Mouse (Mus musculus) embryonic fibroblast, embryonic 13.5 days (primary cell): ENCODE measurements around the gene Map4k4.

Experiments used
- CTCF ChIP-seq: IDR thresholded peaks from 2 replicates; pipeline ENCODE4 v1.5.1; 2011; ENCODE audit warnings: mild to moderate bottlenecking, control low read depth, low read length, moderate library complexity, borderline replicate concordance; ENCODE audit not compliant: insufficient read depth
- POLR2A ChIP-seq: IDR thresholded peaks from 2 replicates; pipeline ENCODE4 v1.6.1; 2011; ENCODE audit warnings: low read depth, mild to moderate bottlenecking, control low read depth, low read length, moderate library complexity

DNA sequence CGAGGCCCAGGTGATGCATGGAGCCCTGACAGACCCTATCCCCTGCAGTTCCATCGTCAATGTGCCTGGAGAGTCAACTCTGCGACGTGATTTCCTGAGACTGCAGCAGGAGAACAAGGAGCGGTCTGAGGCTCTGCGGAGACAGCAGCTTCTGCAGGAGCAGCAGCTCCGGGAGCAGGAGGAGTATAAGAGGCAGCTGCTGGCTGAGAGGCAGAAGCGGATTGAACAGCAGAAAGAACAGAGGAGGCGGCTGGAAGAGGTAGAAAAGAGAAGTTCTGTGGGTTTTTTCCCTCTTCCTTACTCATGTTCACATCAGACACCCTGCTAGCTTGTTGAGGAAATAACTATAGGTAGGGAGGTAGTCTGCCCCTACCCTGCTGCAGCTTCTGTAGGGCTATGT lies 89.3 kb downstream of the Map4k4 start:
- TF ChIP-seq POLR2A (no peak), CTCF (no peak)
